Mouse (Mus musculus): Measurements from ENCODE around the gene Pou6f1.
"Not testable (repeated sequence)": the region's sequence is repeated elsewhere in the genome, so short reads cannot be mapped to it uniquely, and the experiment has no call there.

Gene Pou6f1

GRCm38 (mm10) chr15:100599276-100600046 is at the start of gene Pou6f1:
TSS of gene Pou6f1 (minus strand) at chr15:100599984.
- in situ Hi-C loops (cut with MboI) = no loop called here

GRCm38 (mm10) chr15:100646161-100646560 is 46.4 kb upstream of the Pou6f1 start:
- in situ Hi-C loops (cut with MboI) = no loop called here

GRCm38 (mm10) chr15:100642451-100642850 is 42.7 kb upstream of the Pou6f1 start:
- in situ Hi-C loops (cut with MboI) = no loop called here

GRCm38 (mm10) chr15:100641226-100641810 is 41.5 kb upstream of the Pou6f1 start:
- in situ Hi-C loops (cut with MboI) = no loop called here

- in situ Hi-C loops (cut with MboI) = no loop called here
These were observed 40.4 kb upstream of the Pou6f1 start for GRCm38 (mm10) chr15:100639972-100640750.

DNA sequence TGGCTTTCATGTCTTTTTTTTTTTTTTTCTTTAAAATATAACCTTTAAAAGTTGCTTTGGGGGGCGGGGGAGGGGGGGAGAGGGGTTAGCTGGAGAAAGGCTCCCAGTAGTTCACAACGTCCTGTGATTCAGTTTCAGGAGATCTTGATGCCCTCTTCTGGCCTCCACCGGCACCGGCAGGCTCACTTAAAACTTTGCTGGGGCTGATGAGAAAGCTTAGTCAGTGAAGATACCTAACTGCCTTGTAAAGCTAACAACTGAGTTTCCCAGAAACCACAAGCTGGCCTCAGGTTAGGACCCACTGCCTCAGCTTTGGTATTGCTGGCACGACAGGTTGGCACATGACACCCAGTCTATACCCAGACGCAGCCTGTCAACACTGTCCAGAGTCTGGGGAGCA is 37.9 kb upstream of the Pou6f1 start:
- in situ Hi-C loops (cut with MboI) = no loop called here

DNA sequence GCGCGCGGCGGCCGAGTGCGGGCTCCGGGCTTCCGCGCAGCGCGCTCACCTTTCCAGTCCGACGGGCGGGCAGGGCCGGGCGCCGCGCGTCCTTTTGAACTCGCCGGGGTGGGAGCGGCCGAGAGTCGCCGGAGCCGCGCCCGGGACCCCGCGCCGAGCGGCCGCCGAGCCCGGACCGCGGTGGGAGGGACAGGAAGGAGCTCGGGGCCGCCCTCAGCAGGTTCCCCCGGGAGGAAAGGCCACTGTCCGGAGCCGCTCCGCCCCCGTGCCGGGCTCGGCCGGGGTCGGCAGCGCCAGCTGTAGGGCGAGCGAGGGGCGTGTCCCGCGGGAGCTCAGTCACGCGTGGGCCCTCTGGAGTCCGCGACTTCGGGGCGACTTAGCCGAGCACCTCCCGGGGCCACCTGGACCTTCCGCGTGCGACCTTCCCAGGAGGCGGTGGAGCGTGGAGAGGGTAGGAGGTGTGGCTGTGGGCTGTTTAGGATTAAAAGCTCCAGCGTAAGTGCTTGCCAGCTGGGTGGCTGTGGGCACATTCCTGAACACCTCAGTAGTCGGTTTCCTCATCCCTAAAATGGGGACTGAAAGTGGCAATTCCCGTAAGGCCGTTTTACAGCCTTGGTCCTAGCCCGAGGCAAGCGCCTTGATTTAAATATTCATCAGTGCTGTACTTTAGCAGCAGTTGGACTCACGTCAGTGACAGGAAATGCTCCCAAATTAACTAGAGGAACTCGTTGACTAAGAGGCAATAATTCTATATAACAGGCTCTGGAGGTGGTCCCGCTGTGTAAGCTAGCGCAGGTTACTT is 37.1 kb upstream of the Pou6f1 start, which contains the start of gene Smagp:
Gene Smagp (minus strand): TSS at position 241 of the 802 bp plus-strand sequence.
- in situ Hi-C loops (cut with MboI) = no loop called here

GRCm38 (mm10) chr15:100635851-100636645 is 36.3 kb upstream of the Pou6f1 start:
- in situ Hi-C loops (cut with MboI) = no loop called here

- in situ Hi-C loops (cut with MboI) = no loop called here
These were observed 35.5 kb upstream of the Pou6f1 start for GRCm38 (mm10) chr15:100635239-100635638.

DNA sequence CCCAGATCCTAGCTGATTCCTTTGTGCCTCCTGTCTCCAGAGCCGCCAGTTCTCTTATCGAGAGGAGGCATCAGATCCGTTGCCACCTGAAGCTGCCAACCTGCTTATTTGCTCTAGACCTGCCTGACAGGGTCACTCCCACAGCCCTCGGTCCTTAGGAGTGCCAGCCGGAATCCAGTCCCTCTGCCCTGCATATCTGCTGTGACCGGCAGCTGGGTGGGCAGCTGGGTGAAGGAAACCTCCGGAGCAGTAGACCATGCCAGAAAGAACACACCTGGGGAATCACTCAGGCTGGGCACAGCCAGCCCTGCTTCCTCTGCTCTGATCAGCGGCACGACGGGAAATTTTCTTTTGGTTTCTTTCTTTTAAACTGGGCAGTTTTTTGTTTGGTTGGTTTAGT is 33.6 kb upstream of the Pou6f1 start:
- in situ Hi-C loops (cut with MboI) = no loop called here

DNA sequence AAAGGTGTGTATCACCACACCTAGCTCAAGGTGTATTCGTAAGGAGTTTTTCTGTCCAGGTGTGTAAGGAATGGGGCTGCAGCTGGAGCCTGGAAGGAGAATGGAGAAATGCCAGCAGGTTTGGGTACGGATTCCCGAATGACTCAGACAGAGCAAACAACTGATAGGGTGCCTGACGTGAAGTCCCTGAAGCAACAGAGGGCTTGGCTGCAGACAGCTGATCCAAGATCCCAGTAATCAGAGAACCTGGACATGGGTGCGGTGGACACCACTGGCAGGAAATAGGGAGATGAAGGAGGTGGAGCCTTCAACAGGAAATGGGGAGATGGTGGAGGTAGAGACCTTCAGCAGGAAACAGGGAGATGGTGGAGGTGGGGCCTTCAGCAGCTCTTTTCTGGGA is 32.5 kb upstream of the Pou6f1 start:
- in situ Hi-C loops (cut with MboI) = no loop called here

DNA sequence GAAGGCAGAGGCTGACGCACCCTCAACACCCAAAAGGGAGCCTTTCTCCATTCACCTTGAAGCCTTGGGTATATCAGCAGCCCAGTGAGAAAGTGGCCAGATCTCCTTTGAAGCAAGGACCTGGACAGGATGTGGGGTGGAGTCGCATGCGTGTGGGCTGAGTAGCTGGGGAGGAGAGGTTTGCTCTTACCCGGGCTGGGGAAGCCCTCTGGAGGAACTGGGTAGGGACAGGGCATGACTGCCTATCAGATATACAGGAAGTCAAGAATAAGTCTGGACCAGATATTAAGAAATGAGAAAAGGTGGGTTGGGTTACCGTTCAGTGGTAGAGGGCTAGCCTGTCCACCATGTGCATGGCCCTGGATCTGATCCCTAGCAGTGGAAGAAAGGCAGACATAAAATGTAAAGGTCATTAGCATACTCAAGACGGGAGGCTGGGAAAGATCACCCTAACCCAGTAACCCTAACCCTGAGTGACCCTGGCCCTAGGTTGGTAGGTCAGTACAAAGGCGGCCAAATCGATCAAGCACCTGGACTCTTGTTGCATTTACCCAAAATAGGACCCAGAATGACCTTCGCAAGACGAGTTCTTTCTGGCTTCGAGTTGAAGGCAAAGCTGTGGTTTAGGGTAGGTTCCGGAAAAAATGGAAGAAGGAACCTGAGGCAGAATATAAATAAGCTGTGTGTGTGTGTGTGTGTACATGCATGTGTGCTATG is 31.8 kb upstream of the Pou6f1 start:
- in situ Hi-C loops (cut with MboI) = no loop called here

- in situ Hi-C loops (cut with MboI) = no loop called here
These were observed 30.3 kb upstream of the Pou6f1 start for GRCm38 (mm10) chr15:100630126-100630525.

GRCm38 (mm10) chr15:100628797-100629196 is 29.0 kb upstream of the Pou6f1 start:
- in situ Hi-C loops (cut with MboI) = no loop called here

GRCm38 (mm10) chr15:100627774-100628370 is 28.1 kb upstream of the Pou6f1 start:
- in situ Hi-C loops (cut with MboI) = no loop called here

DNA sequence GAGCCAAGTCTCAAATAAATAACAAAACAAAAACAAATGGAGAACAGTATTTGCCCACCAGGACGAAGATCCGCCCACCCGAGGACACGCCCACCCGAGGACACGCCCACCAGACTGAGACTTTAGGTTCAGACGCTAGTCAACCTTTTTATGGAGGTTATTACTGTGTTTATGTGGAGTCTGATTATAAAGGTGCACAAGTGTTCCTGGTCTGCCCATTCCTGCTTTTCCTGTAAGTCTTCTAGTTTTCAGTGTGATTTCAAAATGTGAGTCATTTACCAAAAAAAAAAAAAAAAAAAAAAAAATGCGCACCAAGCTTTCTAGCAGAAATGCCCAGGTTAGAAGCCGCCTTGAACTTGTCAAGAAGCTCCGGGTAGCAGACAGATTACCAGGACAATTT is 27.5 kb upstream of the Pou6f1 start:
- in situ Hi-C loops (cut with MboI) = no loop called here

DNA sequence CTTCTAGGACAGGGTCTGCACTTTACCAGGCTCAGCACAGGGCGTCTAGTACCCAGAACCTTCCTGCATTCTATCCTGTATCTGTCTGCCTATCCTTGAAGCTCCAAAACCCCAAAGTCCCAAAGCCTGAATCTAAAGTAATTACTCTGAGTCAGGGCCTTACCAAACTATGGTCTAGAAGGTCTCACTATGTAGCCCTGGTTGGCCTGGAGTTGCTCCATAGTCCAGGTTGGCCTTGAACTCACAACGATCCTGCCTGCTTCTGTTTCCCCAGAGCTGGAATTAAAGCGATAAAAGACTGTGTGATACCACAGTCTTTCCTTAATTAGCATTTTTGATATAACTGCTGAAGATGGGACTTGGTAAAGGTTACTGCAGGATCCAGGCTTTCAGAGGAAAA is 24.7 kb upstream of the Pou6f1 start:
- in situ Hi-C loops (cut with MboI) = no loop called here

- in situ Hi-C loops (cut with MboI) = no loop called here
These were observed 24.0 kb upstream of the Pou6f1 start for GRCm38 (mm10) chr15:100623754-100624153.

DNA sequence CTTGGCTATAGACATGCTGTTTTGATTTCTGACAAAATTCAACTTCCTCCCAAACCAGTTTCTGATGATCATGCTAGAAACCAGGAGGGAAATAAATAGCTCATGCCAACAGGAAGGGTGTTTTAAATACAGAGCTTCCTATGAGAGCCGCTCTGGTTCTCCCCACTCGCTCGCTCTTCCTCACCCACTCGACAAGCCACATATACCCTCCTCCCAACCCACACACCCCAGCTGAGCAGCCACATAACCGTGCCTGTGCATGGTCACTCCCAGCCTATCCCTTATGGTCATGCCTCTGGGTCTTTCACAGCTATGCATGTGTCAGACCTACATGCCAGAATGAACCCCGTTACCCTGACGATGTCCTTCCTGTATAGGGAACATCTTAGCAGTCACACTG is 22.4 kb upstream of the Pou6f1 start:
- in situ Hi-C loops (cut with MboI) = no loop called here

- in situ Hi-C loops (cut with MboI) = not testable (repeated sequence)
These were observed 21.9 kb upstream of the Pou6f1 start for GRCm38 (mm10) chr15:100621671-100622070.

Measured in mature B cell (primary cell).